Mouse (Mus musculus) small intestine, adult 2 months (tissue): ENCODE data around the gene Mllt1. TPM values are rescaled to one million over a fixed set of nuclear protein-coding genes. Genes with fewer than 3 reads are reported as not detected.

Source experiments
- H3K27ac ChIP-seq: fragments of 200-500 bp; 2 replicates; pipeline ENCODE4 v1.5.1; 2012; ENCODE audit warnings: low read depth, low read length, control low read depth, inconsistent platforms; ENCODE audit not compliant: insufficient read depth
- H3K27me3 ChIP-seq: fragments of 200-500 bp; 2 replicates; pipeline ENCODE4 v1.6.1; 2012; ENCODE audit warnings: mild to moderate bottlenecking, moderate library complexity, low read length, inconsistent platforms; ENCODE audit not compliant: control insufficient read depth, insufficient read depth
- H3K36me3 ChIP-seq: fragments of 200-500 bp; 2 replicates; pipeline ENCODE4 v1.6.1; 2012; ENCODE audit warnings: mild to moderate bottlenecking, low read length, control low read depth, inconsistent platforms; ENCODE audit not compliant: control insufficient read depth, insufficient read depth
- H3K4me1 ChIP-seq: fragments of 200-500 bp; 2 replicates; pipeline ENCODE4 v1.6.1; 2012; ENCODE audit warnings: low read length, inconsistent platforms, mixed read lengths; ENCODE audit not compliant: control insufficient read depth, insufficient read depth, insufficient read length
- H3K4me3 ChIP-seq: fragments of 200-500 bp; 2 replicates; pipeline ENCODE4 v1.5.1; 2012; ENCODE audit warnings: low read depth, mild to moderate bottlenecking, control low read depth, inconsistent platforms, low read length, moderate library complexity
- CTCF ChIP-seq: fragments of 200-500 bp; IDR thresholded peaks from 2 replicates; pipeline ENCODE4 v1.5.1; 2012; ENCODE audit warnings: low read depth, mild to moderate bottlenecking, control low read depth, inconsistent platforms, low read length, moderate library complexity, mixed read lengths; ENCODE audit not compliant: insufficient replicate concordance, insufficient read length; ENCODE audit errors: extremely low read depth
- POLR2A ChIP-seq: fragments of 200-500 bp; IDR thresholded peaks from 2 replicates; pipeline ENCODE4 v1.6.1; 2012; ENCODE audit warnings: low read depth, mild to moderate bottlenecking, control low read depth, inconsistent platforms, low read length, moderate library complexity
- WGBS: fragments of 180-500 bp; shearing (Covaris S2); methylation state at CpG from one replicate; pipeline ENCODE4 v1.1.7; 2018; 5-methylcytosine and 5-hydroxymethylcytosine counted together
- polyA plus RNA-seq: library from polyadenylated mRNA; depleted of rRNA; stranded (reverse); fragments of >200 nt; gene quantifications from 2 replicates; pipeline ENCODE4 v1.2.3, GENCODE M21; 2012

Mllt1 gene
- polyA plus RNA-seq, 1 experiment, result 46.3 TPM

- WGBS, result 2% methylated on average over 45 of the region's 45 CpGs
- no peaks in the 10 kb centered on the region for H3K36me3 ChIP-seq
- H3K27me3 ChIP-seq, result no peaks in the 10 kb centered on the region
- peaks cover 3% of the 10 kb centered on the region for H3K4me1 ChIP-seq
- H3K27ac ChIP-seq, result no peak overlapping the region
- no peak for TF ChIP-seq POLR2A
- no peak for TF ChIP-seq CTCF
- peak overlapping the region; percentile 81 for H3K4me3 ChIP-seq
Observed at GRCm38 (mm10) chr17:56934545-56935330, 477 bp downstream of the Mllt1 start.

GRCm38 (mm10) chr17:56933395-56933794 is 1.8 kb downstream of the Mllt1 start:
- WGBS, result 92% methylated on average over 2 of the region's 2 CpGs
- TF ChIP-seq CTCF (no peak), POLR2A (no peak)
- Histone ChIP-seq H3K4me1 (peaks cover 3% of the 10 kb centered on the region), H3K36me3 (no peaks in the 10 kb centered on the region), H3K4me3 (no peak overlapping the region), H3K27ac (no peak overlapping the region), H3K27me3 (no peaks in the 10 kb centered on the region)

- Histone ChIP-seq H3K27me3 (no peaks in the 10 kb centered on the region), H3K4me1 (0 out of 2 replicates have a peak, but pooled peaks cover 4% of the 10 kb centered on the region), H3K36me3 (0 out of 2 replicates have a peak, but pooled peaks cover 1% of the 10 kb centered on the region), H3K27ac (no peak overlapping the region), H3K4me3 (no peak overlapping the region)
- TF ChIP-seq CTCF (no peak), POLR2A (no peak)
- 66% methylated on average over 8 of the region's 8 CpGs for WGBS
Observed at GRCm38 (mm10) chr17:56930026-56930425, 5.2 kb downstream of the Mllt1 start.

GRCm38 (mm10) chr17:56929530-56929929 is 5.7 kb downstream of the Mllt1 start:
- 83% methylated on average over 1 of the region's 1 CpGs for WGBS
- Histone ChIP-seq H3K4me3 (no peak overlapping the region), H3K36me3 (peaks cover 4% of the 10 kb centered on the region; the same call in 1 of the 2 replicates), H3K27ac (no peak overlapping the region), H3K27me3 (no peaks in the 10 kb centered on the region), H3K4me1 (0 out of 2 replicates have a peak, but pooled peaks cover 4% of the 10 kb centered on the region)
- TF ChIP-seq POLR2A (no peak), CTCF (no peak)

GRCm38 (mm10) chr17:56929101-56929500 is 6.1 kb downstream of the Mllt1 start:
- 0 out of 2 replicates have a peak, but pooled peaks cover 4% of the 10 kb centered on the region for H3K4me1 ChIP-seq
- no peak overlapping the region for H3K27ac ChIP-seq
- no peak overlapping the region for H3K4me3 ChIP-seq
- H3K36me3 ChIP-seq, result peaks cover 4% of the 10 kb centered on the region; the same call in 1 of the 2 replicates
- no peak for TF ChIP-seq POLR2A
- no peak for TF ChIP-seq CTCF
- H3K27me3 ChIP-seq, result no peaks in the 10 kb centered on the region

- Histone ChIP-seq H3K4me3 (no peak overlapping the region), H3K27ac (no peak overlapping the region), H3K4me1 (0 out of 2 replicates have a peak, but pooled peaks cover 4% of the 10 kb centered on the region), H3K36me3 (peaks cover 9% of the 10 kb centered on the region), H3K27me3 (no peaks in the 10 kb centered on the region)
- no peak for TF ChIP-seq POLR2A
- WGBS, result 89% methylated on average over 2 of the region's 2 CpGs
Observed at GRCm38 (mm10) chr17:56925998-56926397, 9.2 kb downstream of the Mllt1 start.

GRCm38 (mm10) chr17:56919725-56920124 is 15.5 kb downstream of the Mllt1 start:
- Histone ChIP-seq H3K36me3 (peaks cover 24% of the 10 kb centered on the region), H3K27me3 (no peaks in the 10 kb centered on the region), H3K4me3 (no peak overlapping the region), H3K4me1 (no peaks in the 10 kb centered on the region), H3K27ac (no peak overlapping the region)
- TF ChIP-seq CTCF, result no peak
- TF ChIP-seq POLR2A, result no peak
- WGBS, result 97% methylated on average over 3 of the region's 3 CpGs
